28 mouse cellular contexts compared by ENCODE assay signal in the genomic region with DNA sequence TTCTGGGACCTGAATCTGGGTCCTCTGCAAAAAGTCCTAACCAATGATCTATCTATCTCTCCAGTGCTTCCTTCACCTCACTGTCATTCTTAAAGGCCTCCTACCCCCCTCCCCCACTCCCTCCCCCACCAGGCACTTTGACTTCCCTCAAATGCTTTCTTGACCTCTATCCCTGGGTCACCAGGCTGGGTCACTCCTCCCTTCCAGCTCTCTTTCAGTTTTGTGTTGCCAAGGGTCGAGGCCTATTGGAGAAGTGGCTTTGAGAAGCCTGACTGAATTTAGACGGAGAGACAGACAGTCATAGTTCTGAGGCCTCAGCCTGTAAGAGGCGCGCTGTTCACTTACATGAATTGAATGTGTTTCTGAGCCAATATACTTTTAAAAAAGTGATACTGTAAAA. TPM values are rescaled to one million over a fixed set of nuclear protein-coding genes. Genes with fewer than 3 reads are reported as not detected.
A peak's percentile ranks its signal among the peaks of the same experiment; 100 is the strongest.
DNase-seq lines count a peak whose midpoint lies in the region; ATAC-seq and TF ChIP-seq lines count a peak whose summit lies in the region.
"Had no signal": no experiment of that assay in that cellular context is flagged by ENCODE, and none has a peak within 500 bp of the region (broad histone marks: within the 10 kb centered on the region; RNA-seq: fewer than 3 reads in every experiment).

No protein-coding gene starts in this region.

- no peak overlapping the region for H3K4me3 ChIP-seq in macrophage (ENCODE audit: inconsistent target)
- H3K4me3 ChIP-seq in midbrain, embryonic 16.5 days (ENCODE audit: low read depth, low read length), result no peak overlapping the region
- no peak overlapping the region for H3K4me3 ChIP-seq in cerebellum, adult 2 months (replicated peaks; ENCODE audit: insufficient read depth, low read depth, low read length)
- H3K4me3 ChIP-seq: embryonic facial prominence, embryonic 13.5 days; embryonic facial prominence, embryonic 15.5 days; erythroblast, embryonic 14.5 days; forebrain, embryonic 10.5 days; forebrain, embryonic 12.5 days had no signal

- DNase-seq in embryo, embryonic 10.5 days (ENCODE audit: low spot score), result peak; percentile 17
- DNase-seq in embryo, embryonic 11 days, result no peak
- DNase-seq in ZHBTc4 (ENCODE audit: low read depth, low spot score), result peak; percentile 58
- no peak for DNase-seq in cerebellum, adult 2 months
- DNase-seq: adrenal gland, adult 8-10 months; adrenal gland, postnatal 14 days; adrenal gland, postnatal 36 days; cerebellum, adult 11-12 months; cerebellum, adult 8-10 months; cerebellum, adult 9-11 months; cerebellum, postnatal 36 days had no signal

- no peaks in the 10 kb centered on the region for H3K27me3 ChIP-seq in midbrain, embryonic 16.5 days (ENCODE audit: control insufficient read depth, insufficient read depth, low read depth, low read length)
- no peaks in the 10 kb centered on the region for H3K27me3 ChIP-seq in cerebellum, adult 2 months (ENCODE audit: control insufficient read depth, insufficient read depth, low read length)
- H3K27me3 ChIP-seq: embryonic facial prominence, embryonic 13.5 days; embryonic facial prominence, embryonic 15.5 days; forebrain, embryonic 12.5 days had no signal

- no peak for TF ChIP-seq POLR2A in cerebellum, adult 2 months (IDR thresholded peaks at IDR 0.05; ENCODE audit: borderline replicate concordance, insufficient read depth, low read length)

- no peak overlapping the region for H3K4me2 ChIP-seq in midbrain, embryonic 16.5 days (ENCODE audit: low read length)
- H3K4me2 ChIP-seq: embryonic facial prominence, embryonic 13.5 days; embryonic facial prominence, embryonic 15.5 days; forebrain, embryonic 12.5 days had no signal

- H3K27ac ChIP-seq in macrophage, result 0 out of 2 replicates have a peak overlapping the region, but pooled peaks have one; percentile 3
- H3K27ac ChIP-seq in midbrain, embryonic 16.5 days (ENCODE audit: low read length), result no peak overlapping the region
- H3K27ac ChIP-seq in cerebellum, adult 2 months (ENCODE audit: insufficient read depth, low read length), result no peak overlapping the region
- H3K27ac ChIP-seq: embryonic facial prominence, embryonic 13.5 days; embryonic facial prominence, embryonic 15.5 days; forebrain, embryonic 10.5 days; forebrain, embryonic 12.5 days had no signal

- H3K36me3 ChIP-seq in macrophage (ENCODE audit: inconsistent target), result no peaks in the 10 kb centered on the region
- H3K36me3 ChIP-seq in midbrain, embryonic 16.5 days (ENCODE audit: control insufficient read depth, insufficient read depth, low read length), result no peaks in the 10 kb centered on the region
- H3K36me3 ChIP-seq: embryonic facial prominence, embryonic 13.5 days; embryonic facial prominence, embryonic 15.5 days; forebrain, embryonic 10.5 days; forebrain, embryonic 12.5 days had no signal

- H3K9ac ChIP-seq in midbrain, embryonic 16.5 days (ENCODE audit: low read depth, low read length), result no peak overlapping the region
- H3K9ac ChIP-seq: embryonic facial prominence, embryonic 13.5 days; embryonic facial prominence, embryonic 15.5 days; forebrain, embryonic 12.5 days had no signal

- no peak for TF ChIP-seq CTCF in cerebellum, adult 2 months (IDR thresholded peaks at IDR 0.05; ENCODE audit: borderline replicate concordance, insufficient read depth, low read depth, low read length)

- H3K79me2 ChIP-seq in macrophage (ENCODE audit: inconsistent target), result no peaks in the 10 kb centered on the region

- 83% methylated on average over 4 of the region's 4 CpGs for WGBS in macrophage (ENCODE audit: missing documents)
- 67% methylated on average over 4 of the region's 4 CpGs for WGBS in midbrain, embryonic 16.5 days
- 60% methylated on average over 4 of the region's 4 CpGs for WGBS in cerebellum, adult 2 months

- 0 out of 2 replicates have a peak, but pooled peaks cover 2% of the 10 kb centered on the region for H3K4me1 ChIP-seq in midbrain, embryonic 16.5 days (ENCODE audit: control insufficient read depth, insufficient read depth, low read length)
- no peaks in the 10 kb centered on the region for H3K4me1 ChIP-seq in cerebellum, adult 2 months (ENCODE audit: control insufficient read depth, insufficient read depth, low read length)
- H3K4me1 ChIP-seq: embryonic facial prominence, embryonic 13.5 days; embryonic facial prominence, embryonic 15.5 days had no signal

- H3K9me3 ChIP-seq in midbrain, embryonic 16.5 days (replicated peaks; ENCODE audit: control insufficient read depth, low read length, poor library complexity, severe bottlenecking), result no peaks in the 10 kb centered on the region
- H3K9me3 ChIP-seq: embryonic facial prominence, embryonic 13.5 days; embryonic facial prominence, embryonic 15.5 days; forebrain, embryonic 10.5 days; forebrain, embryonic 12.5 days had no signal

- no peak for ATAC-seq in midbrain, embryonic 16.5 days
- ATAC-seq: CD4-positive, CD25-positive, alpha-beta regulatory T cell, adult 4 months; forebrain, embryonic 14.5 days; forebrain, embryonic 16.5 days had no signal

RNA-seq across cellular contexts. Expression of a gene that starts 24.9 kb away (rescaled TPM):
- total RNA-seq in macrophage (2018; cell fraction: chromatin; rRNA removed), result not detected
- not detected for total RNA-seq in macrophage (2018; cell fraction: cytosol; rRNA removed)
- not detected for total RNA-seq in macrophage (2018; cell fraction: nucleus; rRNA removed)
- not detected in 3 replicates for polyA plus RNA-seq in macrophage (2018)
- not detected in 2 replicates for polyA plus RNA-seq in midbrain, embryonic 16.5 days (2015; fragmentation: Nextera tagmentation; extraction: Ambion mirVana)
- not detected in 2 replicates for polyA plus RNA-seq in cerebellum, adult 2 months (2012; rRNA removed)
- total RNA-seq: adrenal gland, adult 18-20 months; adrenal gland, adult 8-10 months; adrenal gland, postnatal 14 days; adrenal gland, postnatal 36 days; CH12.LX; common myeloid progenitor, adult 5-6 weeks had no signal
- polyA plus RNA-seq: embryonic facial prominence, embryonic 11.5 days; embryonic facial prominence, embryonic 13.5 days; embryonic facial prominence, embryonic 15.5 days; erythroblast, embryonic 14.5 days; forebrain, embryonic 14.5 days; forebrain, embryonic 16.5 days; frontal cortex, adult 2 months had no signal

RNA-seq across cellular contexts. Expression of a gene that starts 46.3 kb away (rescaled TPM):
- not detected for total RNA-seq in macrophage (2018; cell fraction: chromatin; rRNA removed)
- not detected for total RNA-seq in macrophage (2018; cell fraction: cytosol; rRNA removed)
- not detected for total RNA-seq in macrophage (2018; cell fraction: nucleus; rRNA removed)
- not detected in 3 replicates for polyA plus RNA-seq in macrophage (2018)
- not detected in 2 replicates for polyA plus RNA-seq in midbrain, embryonic 16.5 days (2015; fragmentation: Nextera tagmentation; extraction: Ambion mirVana)
- not detected in 2 replicates for polyA plus RNA-seq in cerebellum, adult 2 months (2012; rRNA removed)
- total RNA-seq: adrenal gland, adult 18-20 months; adrenal gland, adult 8-10 months; adrenal gland, postnatal 14 days; adrenal gland, postnatal 36 days; CH12.LX; common myeloid progenitor, adult 5-6 weeks; ES-E14; MEL had no signal
- polyA plus RNA-seq: CD4-positive, CD25-positive, alpha-beta regulatory T cell, adult 4 months; embryonic facial prominence, embryonic 11.5 days; embryonic facial prominence, embryonic 13.5 days; embryonic facial prominence, embryonic 15.5 days; erythroblast, embryonic 14.5 days; forebrain, embryonic 10.5 days; forebrain, embryonic 12.5 days; forebrain, embryonic 14.5 days; forebrain, embryonic 16.5 days; frontal cortex, adult 2 months had no signal

RNA-seq across cellular contexts. Expression of a gene that starts 50.5 kb away (rescaled TPM):
- 10 to 100 TPM; 11.5 to 33.6 (median 23.9) TPM for total RNA-seq in macrophage (2018; cell fraction: chromatin; rRNA removed)
- total RNA-seq in macrophage (2018; cell fraction: cytosol; rRNA removed), result 10 to 100 TPM; 24.6 to 46.9 (median 36.0) TPM
- total RNA-seq in macrophage (2018; cell fraction: nucleus; rRNA removed), result 10 to 100 TPM; 16.3 to 53.2 (median 36.8) TPM
- 27.8 to 35.2 TPM (median 29.0 TPM) in 3 replicates for polyA plus RNA-seq in macrophage (2018)
- 3.3 and 3.6 TPM in 2 replicates for polyA plus RNA-seq in midbrain, embryonic 16.5 days (2015; fragmentation: Nextera tagmentation; extraction: Ambion mirVana)
- 38.9 and 39.9 TPM in 2 replicates for polyA plus RNA-seq in cerebellum, adult 2 months (2012; rRNA removed)

Comparison
In these comparisons a context has a peak if more than half of its experiments do, and no peak if none do; other contexts are left out.
1. DNase-seq: peak in embryo, embryonic 10.5 days (single experiment) and ZHBTc4 (single experiment); none in embryo, embryonic 11 days (single experiment) and cerebellum, adult 2 months (0 of 2).